Mouse (Mus musculus) spleen, adult 2 months (tissue): ENCODE measurements at regions not wholly inside any gene's neighbourhood (a gene's known extent, or its start where the extent isn't known, plus 50 kb on each side); places are given as distances from the start of the nearest gene placed in this dataset.

Experiments
- CTCF ChIP-seq: fragments of 200-500 bp; IDR thresholded peaks from 2 replicates; pipeline ENCODE4 v1.5.1; 2011; ENCODE audit warnings: mild to moderate bottlenecking, inconsistent platforms; ENCODE audit not compliant: insufficient read depth, insufficient read length, insufficient replicate concordance; ENCODE audit errors: extremely low read depth
- POLR2A ChIP-seq: fragments of 200-500 bp; IDR thresholded peaks from 2 replicates; pipeline ENCODE4 v1.6.1; 2011; ENCODE audit warnings: low read depth, low read length, inconsistent platforms

GRCm38 (mm10) chr2:50772101-50772500 lies 376.8 kb downstream of the Rnd3 start:
- TF ChIP-seq CTCF (no peak), POLR2A (no peak)
